Mouse (Mus musculus): ENCODE results near the gene Tlk2. TPM values are rescaled to one million over a fixed set of nuclear protein-coding genes. Genes with fewer than 3 reads are reported as not detected.
A peak's percentile ranks its signal among the peaks of the same experiment; 100 is the strongest.

Tlk2 gene
- polyA plus RNA-seq, 1 experiment from 2014 or later = 23.6 TPM

- peak overlapping the region; percentile 79 for H3K4me2 ChIP-seq (replicated peaks)
- peaks cover 33% of the 10 kb centered on the region for H3K4me1 ChIP-seq (replicated peaks)
- no peak overlapping the region for H3K27ac ChIP-seq
- peaks cover 9% of the 10 kb centered on the region; the same call in 1 of the 2 replicates for H3K36me3 ChIP-seq
- H3K4me3 ChIP-seq (replicated peaks) = peak overlapping the region; percentile 95
- no peaks in the 10 kb centered on the region for H3K9me3 ChIP-seq
- H3K27me3 ChIP-seq = no peaks in the 10 kb centered on the region
- 88% methylated on average over 4 of the region's 4 CpGs for WGBS
- no peak overlapping the region for H3K9ac ChIP-seq (replicated peaks)
- no peak for ATAC-seq
Observed at GRCm38 (mm10) chr11:105179523-105179922, 916 bp downstream of the Tlk2 start.

DNA sequence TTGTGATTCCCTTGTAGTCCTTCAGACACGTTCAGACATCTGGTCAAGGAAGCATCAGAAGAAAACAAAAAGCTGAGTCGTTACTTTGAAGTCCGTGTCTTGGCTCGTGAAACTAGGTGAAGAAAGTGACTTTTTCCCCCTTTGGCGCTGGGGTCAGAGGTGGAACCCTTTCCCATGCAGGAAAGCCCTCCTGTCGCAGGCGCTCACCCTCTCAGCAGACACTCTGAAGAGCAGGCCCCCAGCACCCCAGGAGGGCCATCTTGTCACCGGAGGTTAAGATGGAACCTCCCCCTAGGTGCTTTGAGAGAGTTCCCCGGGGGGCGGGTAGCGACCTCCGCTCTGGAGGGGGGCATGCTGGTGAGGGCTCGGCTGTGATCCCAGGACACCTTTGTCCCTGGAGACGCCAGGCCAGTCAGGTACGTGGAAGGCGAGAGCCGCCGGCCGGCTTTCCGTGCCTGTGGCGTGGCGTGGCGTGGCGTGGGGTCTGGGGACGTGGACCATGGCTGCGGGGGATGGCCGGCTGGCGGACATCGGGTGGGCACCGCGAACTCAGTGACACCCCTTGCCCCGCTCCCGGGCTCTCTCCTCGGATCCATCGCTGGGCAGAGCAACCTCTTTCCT, 2.0 kb downstream of the Tlk2 start:
- Histone ChIP-seq H3K9me3 (no peaks in the 10 kb centered on the region), H3K36me3 (peaks cover 14% of the 10 kb centered on the region), H3K27me3 (no peaks in the 10 kb centered on the region), H3K27ac (peak overlapping the region; percentile 93), H3K4me2 (replicated peaks) (peak overlapping the region; percentile 79), H3K4me1 (replicated peaks) (peaks cover 33% of the 10 kb centered on the region), H3K9ac (replicated peaks) (peak overlapping the region; percentile 99), H3K4me3 (replicated peaks) (peak overlapping the region; percentile 95)
- WGBS = under 1% methylated on average over 35 of the region's 35 CpGs
- ATAC-seq = no peak; the same call in 1 of the 2 replicates

DNA sequence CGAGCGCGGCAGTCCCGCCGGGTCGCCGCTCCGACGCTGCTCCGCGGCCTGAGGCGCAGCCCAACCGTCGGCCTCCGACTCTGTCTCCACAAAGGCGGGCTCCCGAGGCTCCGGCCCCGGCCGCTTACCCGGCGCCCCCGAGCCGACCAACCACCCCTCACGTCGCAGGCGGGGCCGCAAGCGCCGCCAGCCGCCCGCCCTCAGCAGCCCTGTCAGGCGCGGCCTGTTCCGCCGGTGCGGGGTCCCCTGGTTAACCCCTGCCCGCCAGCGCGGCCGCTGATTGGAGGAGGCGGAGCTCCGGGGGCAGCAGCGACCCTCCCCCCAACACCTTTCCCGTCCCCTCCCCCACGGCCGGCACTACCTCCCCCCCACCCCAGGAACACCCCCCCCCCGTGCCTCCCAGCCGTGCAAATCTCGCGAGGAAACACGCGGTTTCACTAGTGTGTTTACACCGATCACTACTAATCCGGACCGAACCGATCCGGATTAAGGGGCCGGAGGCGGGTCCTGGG, 2.6 kb downstream of the Tlk2 start:
- H3K36me3 ChIP-seq = peaks cover 17% of the 10 kb centered on the region
- H3K4me2 ChIP-seq (replicated peaks) = peak overlapping the region; percentile 79
- H3K4me3 ChIP-seq (replicated peaks) = peak overlapping the region; percentile 95
- peak overlapping the region; percentile 99 for H3K9ac ChIP-seq (replicated peaks)
- peak; percentile 98 for ATAC-seq
- H3K9me3 ChIP-seq = no peaks in the 10 kb centered on the region
- peak overlapping the region; percentile 93 for H3K27ac ChIP-seq
- H3K4me1 ChIP-seq (replicated peaks) = peaks cover 33% of the 10 kb centered on the region
- H3K27me3 ChIP-seq = no peaks in the 10 kb centered on the region
- WGBS = under 1% methylated on average over 54 of the region's 60 CpGs

DNA sequence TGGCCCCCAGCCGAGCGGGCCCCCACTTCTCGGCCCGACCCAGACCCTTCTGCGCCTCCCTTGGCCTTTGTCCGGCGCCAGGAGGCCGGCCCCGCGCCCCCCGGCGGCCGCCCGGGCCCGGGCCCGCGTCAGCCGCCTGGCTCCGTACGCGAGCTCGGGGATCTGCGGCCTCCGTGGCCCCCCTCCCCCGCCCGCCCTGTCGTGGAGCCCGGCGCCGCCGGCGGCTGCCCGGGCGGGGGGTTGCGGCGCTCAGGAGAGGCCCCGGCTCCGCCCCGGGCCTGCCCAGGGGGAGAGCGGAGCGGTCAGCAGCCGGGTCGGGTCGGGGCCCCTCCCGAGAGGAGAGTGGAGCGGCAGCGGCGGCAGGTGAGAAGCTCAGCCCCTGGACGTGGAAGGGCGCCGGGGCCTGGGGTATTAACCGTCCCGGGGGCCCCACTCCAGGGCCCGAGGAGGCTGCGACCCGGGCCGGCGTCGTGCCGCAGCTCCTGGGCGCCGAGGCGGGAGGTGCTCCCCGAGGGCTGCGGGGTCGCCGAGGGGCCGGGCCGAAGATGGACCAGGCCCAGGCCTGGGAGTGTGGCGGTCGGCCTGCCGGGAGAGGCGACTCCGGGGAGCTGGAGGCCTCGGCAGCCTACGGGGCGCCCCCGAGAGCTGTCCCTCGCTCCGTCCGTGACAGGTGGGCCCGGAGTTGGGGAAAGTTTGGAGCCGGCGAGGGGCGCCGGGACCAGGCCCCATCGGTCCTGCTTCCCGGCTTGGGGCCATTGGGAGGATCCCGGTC, 3.3 kb downstream of the Tlk2 start:
- H3K4me3 ChIP-seq (replicated peaks) = peak overlapping the region; percentile 95
- peak overlapping the region; percentile 80 for H3K4me2 ChIP-seq (replicated peaks)
- peaks cover 33% of the 10 kb centered on the region for H3K4me1 ChIP-seq (replicated peaks)
- peak; percentile 79 for ATAC-seq
- peak overlapping the region; percentile 99 for H3K9ac ChIP-seq (replicated peaks)
- WGBS = under 1% methylated on average over 54 of the region's 89 CpGs
- peak overlapping the region; percentile 92 for H3K27ac ChIP-seq
- no peaks in the 10 kb centered on the region for H3K9me3 ChIP-seq
- no peaks in the 10 kb centered on the region for H3K27me3 ChIP-seq
- peaks cover 16% of the 10 kb centered on the region for H3K36me3 ChIP-seq

DNA sequence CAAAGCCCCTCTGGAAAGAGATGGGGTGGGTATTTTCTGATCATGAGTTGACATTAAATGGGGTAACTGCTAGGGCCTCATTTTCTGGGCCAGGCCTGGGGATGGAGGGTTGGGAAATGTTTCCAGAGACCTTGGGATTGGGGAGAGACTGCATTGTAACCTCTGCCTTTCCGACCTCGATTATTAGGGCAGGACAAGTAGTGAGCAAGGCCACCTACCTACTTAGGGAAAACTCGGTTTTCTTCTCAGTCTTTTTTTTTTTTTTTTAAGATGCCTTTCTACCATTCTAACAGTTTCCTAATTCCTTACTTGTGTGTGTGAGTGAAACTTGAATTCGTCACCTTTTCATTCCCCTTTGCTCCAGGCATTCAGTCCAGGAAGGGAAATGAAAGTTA, 3.9 kb downstream of the Tlk2 start:
- ATAC-seq = no peak
- 4% methylated on average over 4 of the region's 4 CpGs for WGBS
- Histone ChIP-seq H3K36me3 (peaks cover 16% of the 10 kb centered on the region), H3K27ac (peak overlapping the region; percentile 92), H3K9me3 (no peaks in the 10 kb centered on the region), H3K9ac (replicated peaks) (peak overlapping the region; percentile 99), H3K4me1 (replicated peaks) (peaks cover 33% of the 10 kb centered on the region), H3K4me2 (replicated peaks) (peak overlapping the region; percentile 80), H3K27me3 (no peaks in the 10 kb centered on the region), H3K4me3 (replicated peaks) (peak overlapping the region; percentile 95)

DNA sequence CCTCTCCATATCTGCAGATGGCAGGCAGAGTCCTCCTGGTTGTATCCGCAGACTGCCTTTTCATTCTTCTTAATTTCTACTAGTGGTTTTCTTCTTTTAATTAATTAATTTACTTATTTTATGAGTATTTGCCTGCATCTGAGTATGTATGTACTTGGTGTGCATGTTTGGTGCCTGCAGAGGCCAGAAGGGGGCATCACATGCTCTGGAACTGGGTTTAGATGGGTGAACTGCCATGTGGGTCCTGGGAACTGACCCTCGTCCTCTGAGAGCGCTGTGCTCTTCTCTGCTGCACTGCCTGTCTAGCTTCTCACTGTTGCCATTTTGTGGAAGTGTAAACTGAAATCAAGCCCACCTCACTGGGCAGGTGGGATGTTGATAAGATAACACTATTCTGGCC, 6.1 kb downstream of the Tlk2 start:
- Histone ChIP-seq H3K27ac (no peak overlapping the region), H3K4me1 (replicated peaks) (peaks cover 22% of the 10 kb centered on the region), H3K4me2 (replicated peaks) (no peak overlapping the region), H3K9me3 (no peaks in the 10 kb centered on the region), H3K4me3 (replicated peaks) (no peak overlapping the region), H3K36me3 (peaks cover 16% of the 10 kb centered on the region), H3K27me3 (no peaks in the 10 kb centered on the region), H3K9ac (replicated peaks) (no peak overlapping the region)
- 93% methylated on average over 3 of the region's 3 CpGs for WGBS
- ATAC-seq = no peak

GRCm38 (mm10) chr11:105192186-105192585, 13.6 kb downstream of the Tlk2 start:
- no peak overlapping the region for H3K4me3 ChIP-seq (replicated peaks)
- no peaks in the 10 kb centered on the region for H3K9me3 ChIP-seq
- no peak overlapping the region for H3K4me2 ChIP-seq (replicated peaks)
- no peaks in the 10 kb centered on the region for H3K27me3 ChIP-seq
- H3K27ac ChIP-seq = no peak overlapping the region
- H3K9ac ChIP-seq (replicated peaks) = no peak overlapping the region
- no peak for ATAC-seq
- WGBS = 93% methylated on average over 3 of the region's 3 CpGs
- H3K36me3 ChIP-seq = 0 out of 2 replicates have a peak, but pooled peaks cover 3% of the 10 kb centered on the region
- no peaks in the 10 kb centered on the region for H3K4me1 ChIP-seq (replicated peaks)

GRCm38 (mm10) chr11:105196893-105197662, 18.5 kb downstream of the Tlk2 start:
- ATAC-seq = no peak
- Histone ChIP-seq H3K9me3 (no peaks in the 10 kb centered on the region), H3K27ac (no peak overlapping the region), H3K9ac (replicated peaks) (no peak overlapping the region), H3K36me3 (0 out of 2 replicates have a peak, but pooled peaks cover 3% of the 10 kb centered on the region), H3K4me1 (replicated peaks) (no peaks in the 10 kb centered on the region), H3K4me2 (replicated peaks) (no peak overlapping the region), H3K4me3 (replicated peaks) (no peak overlapping the region), H3K27me3 (no peaks in the 10 kb centered on the region)
- 93% methylated on average over 4 of the region's 4 CpGs for WGBS

GRCm38 (mm10) chr11:105202403-105202802, 23.8 kb downstream of the Tlk2 start:
- 60% methylated on average over 3 of the region's 3 CpGs for WGBS
- Histone ChIP-seq H3K9ac (replicated peaks) (no peak overlapping the region), H3K27ac (no peak overlapping the region), H3K4me1 (replicated peaks) (peaks cover 10% of the 10 kb centered on the region), H3K4me2 (replicated peaks) (no peak overlapping the region), H3K9me3 (no peaks in the 10 kb centered on the region), H3K4me3 (replicated peaks) (no peak overlapping the region), H3K36me3 (no peaks in the 10 kb centered on the region), H3K27me3 (no peaks in the 10 kb centered on the region)
- no peak for ATAC-seq

GRCm38 (mm10) chr11:105210007-105210406, 31.4 kb downstream of the Tlk2 start:
- H3K36me3 ChIP-seq = peaks cover 22% of the 10 kb centered on the region
- H3K27ac ChIP-seq = no peak overlapping the region
- WGBS = 88% methylated on average over 1 of the region's 1 CpGs

GRCm38 (mm10) chr11:105214257-105214656, 35.6 kb downstream of the Tlk2 start:
- H3K27me3 ChIP-seq = no peaks in the 10 kb centered on the region
- H3K4me2 ChIP-seq (replicated peaks) = no peak overlapping the region
- ATAC-seq = no peak
- no peak overlapping the region for H3K4me3 ChIP-seq (replicated peaks)
- no peak overlapping the region for H3K9ac ChIP-seq (replicated peaks)
- peaks cover 18% of the 10 kb centered on the region for H3K36me3 ChIP-seq
- H3K9me3 ChIP-seq = no peaks in the 10 kb centered on the region
- H3K4me1 ChIP-seq (replicated peaks) = no peaks in the 10 kb centered on the region
- 97% methylated on average over 1 of the region's 1 CpGs for WGBS
- no peak overlapping the region for H3K27ac ChIP-seq

More at GRCm38 (mm10) chr11:105210007-105210406, 31.4 kb downstream of the Tlk2 start:
- Histone ChIP-seq H3K9me3 (no peaks in the 10 kb centered on the region), H3K4me3 (replicated peaks) (no peak overlapping the region), H3K27me3 (no peaks in the 10 kb centered on the region), H3K4me2 (replicated peaks) (no peak overlapping the region), H3K9ac (replicated peaks) (no peak overlapping the region), H3K4me1 (replicated peaks) (no peaks in the 10 kb centered on the region)
- no peak for ATAC-seq

GRCm38 (mm10) chr11:105217771-105218170, 39.2 kb downstream of the Tlk2 start:
- H3K27ac ChIP-seq = no peak overlapping the region
- H3K4me1 ChIP-seq (replicated peaks) = no peaks in the 10 kb centered on the region
- H3K9me3 ChIP-seq = no peaks in the 10 kb centered on the region
- H3K9ac ChIP-seq (replicated peaks) = no peak overlapping the region
- H3K4me3 ChIP-seq (replicated peaks) = no peak overlapping the region
- no peaks in the 10 kb centered on the region for H3K27me3 ChIP-seq
- H3K36me3 ChIP-seq = peaks cover 22% of the 10 kb centered on the region
- ATAC-seq = no peak
- WGBS = 93% methylated on average over 2 of the region's 2 CpGs
- H3K4me2 ChIP-seq (replicated peaks) = no peak overlapping the region
